Mouse (Mus musculus): ENCODE measurements around the gene Ccr7.

Ccr7 gene

DNA sequence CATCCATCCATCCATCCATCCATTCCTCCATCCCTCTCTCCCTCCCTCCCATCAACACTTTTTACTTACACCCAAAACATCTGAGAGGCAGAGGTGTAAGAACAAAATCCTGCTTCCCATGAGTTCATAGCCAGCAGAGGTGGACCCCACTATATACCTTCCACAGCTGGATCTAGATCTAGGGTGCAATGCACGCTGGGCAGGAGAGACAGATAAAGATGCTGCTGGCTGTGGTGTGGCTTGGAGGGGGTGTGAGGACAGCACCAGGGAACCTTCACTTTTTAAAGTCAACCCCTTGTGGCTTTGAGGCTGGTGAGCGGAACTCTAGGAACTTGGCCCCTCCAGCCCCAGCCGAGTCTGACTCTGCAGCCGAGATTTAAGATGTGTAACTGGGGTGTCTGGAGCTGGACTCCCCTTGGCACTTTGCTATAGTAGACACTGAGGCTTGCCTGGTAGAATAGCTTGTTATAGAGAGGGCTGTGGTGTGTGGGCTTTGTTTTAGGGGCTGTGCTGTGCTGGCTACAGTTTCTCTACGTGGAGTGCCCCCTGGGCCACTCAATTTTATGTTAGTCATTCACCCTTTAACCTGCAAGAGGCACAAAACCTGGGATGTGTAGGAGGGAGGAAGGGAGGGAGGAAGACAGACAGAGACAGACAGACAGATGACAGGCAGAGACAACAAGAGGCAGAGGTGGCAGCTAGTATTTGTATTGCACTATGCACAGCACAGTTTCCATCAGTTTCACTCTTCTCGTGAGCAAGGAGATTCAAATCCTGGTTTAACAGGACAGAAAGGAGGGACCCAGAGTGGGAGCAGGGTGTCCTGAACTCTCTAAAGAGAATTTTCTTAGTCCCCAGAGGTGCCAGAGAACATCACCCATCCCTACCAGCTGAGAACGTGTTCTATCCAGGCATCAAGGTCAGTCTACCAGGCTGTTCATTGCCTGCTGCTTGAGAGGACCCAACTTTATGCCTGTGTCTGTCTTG, 817 bp downstream of the Ccr7 start:
- no peak for DNase-seq (ENCODE audit: low read depth, low spot score)

DNA sequence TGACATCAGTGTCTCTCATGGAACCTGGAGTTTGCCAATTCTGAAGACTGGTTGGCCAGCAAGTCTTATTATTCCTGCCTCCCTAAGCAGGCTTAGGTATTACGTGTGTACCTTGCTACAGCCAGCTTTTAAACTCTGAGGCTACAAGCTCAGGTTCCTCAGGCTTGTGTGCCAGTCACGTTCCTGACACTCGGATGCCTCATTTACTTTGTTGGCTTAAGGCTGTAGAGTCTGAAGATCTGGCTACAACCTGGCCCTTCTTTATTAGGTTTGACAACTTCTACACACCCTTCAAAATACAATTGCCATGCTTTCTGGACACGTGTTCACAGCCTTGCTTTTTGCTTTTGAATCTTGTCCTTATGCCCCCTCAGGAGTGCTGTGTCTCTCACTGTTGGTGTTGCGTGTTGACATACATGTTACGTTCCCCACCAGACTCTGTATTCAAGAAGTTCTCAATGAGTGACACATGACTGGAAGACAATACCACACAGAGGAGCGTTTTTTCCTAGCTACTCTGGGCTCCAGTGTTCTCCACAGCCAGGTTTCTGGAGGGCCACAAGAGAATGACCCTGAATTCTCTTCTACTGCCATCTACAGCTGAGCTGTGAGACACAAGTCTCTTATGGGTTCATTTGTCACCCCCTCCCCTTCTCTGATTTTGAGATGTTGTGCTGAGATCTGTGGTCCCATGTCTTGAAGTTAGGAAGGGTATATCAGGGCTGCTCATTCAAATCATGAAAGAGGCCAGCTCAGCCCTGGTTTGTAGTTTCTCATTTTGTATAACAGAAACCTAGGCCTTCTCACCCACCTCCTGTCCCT, 2.3 kb downstream of the Ccr7 start:
- DNase-seq (ENCODE audit: low read depth, low spot score) = no peak

DNA sequence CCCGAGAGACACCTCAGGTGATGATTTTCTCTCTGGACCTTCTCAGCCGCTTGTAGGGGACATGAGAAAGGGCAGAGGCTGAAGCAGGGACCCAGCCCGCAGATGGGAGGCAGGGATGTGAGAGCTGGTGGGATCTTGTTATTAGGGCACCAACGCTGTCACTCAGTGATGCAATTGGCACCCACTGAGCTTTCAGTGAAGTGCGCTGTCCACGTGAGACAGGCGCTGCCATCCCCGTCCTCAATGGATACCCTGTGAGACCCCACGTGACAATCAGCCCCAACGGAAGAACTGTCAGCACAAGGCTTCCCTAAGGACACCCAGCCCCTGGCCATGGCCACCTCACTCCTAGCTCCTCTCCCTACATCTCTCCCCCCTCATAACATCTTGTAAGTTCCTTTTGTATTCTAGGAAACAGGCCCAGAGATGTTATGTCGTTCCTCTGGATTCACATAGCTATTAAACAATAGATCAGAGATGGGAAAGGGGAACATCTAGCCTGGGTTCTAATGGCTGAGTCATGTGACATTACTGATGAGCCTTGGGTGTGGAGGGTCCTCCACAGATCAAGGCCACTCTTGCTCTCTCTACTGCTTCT, 3.4 kb downstream of the Ccr7 start:
- no peak for DNase-seq (ENCODE audit: low read depth, low spot score)

DNA sequence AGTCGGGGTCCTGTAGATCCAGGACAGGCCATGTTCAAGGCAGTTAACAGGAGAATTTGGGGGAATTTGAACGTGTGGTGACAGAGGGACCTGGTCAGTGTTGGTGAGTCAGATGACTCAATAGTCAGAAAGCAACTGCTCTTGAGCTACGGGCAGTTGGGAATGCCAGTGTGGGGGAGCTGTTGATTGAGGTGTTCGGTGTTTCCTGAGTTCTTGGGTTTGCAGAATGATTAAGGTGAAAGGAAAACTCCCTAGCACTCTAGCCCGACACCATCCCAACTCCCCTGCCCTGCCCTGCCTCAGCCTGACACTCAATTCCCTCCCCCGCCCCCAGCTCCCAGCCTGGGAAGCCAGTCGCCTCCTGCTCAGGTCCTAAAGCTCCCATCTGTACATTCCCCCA, 4.0 kb downstream of the Ccr7 start:
- no peak for DNase-seq (ENCODE audit: low read depth, low spot score)

DNA sequence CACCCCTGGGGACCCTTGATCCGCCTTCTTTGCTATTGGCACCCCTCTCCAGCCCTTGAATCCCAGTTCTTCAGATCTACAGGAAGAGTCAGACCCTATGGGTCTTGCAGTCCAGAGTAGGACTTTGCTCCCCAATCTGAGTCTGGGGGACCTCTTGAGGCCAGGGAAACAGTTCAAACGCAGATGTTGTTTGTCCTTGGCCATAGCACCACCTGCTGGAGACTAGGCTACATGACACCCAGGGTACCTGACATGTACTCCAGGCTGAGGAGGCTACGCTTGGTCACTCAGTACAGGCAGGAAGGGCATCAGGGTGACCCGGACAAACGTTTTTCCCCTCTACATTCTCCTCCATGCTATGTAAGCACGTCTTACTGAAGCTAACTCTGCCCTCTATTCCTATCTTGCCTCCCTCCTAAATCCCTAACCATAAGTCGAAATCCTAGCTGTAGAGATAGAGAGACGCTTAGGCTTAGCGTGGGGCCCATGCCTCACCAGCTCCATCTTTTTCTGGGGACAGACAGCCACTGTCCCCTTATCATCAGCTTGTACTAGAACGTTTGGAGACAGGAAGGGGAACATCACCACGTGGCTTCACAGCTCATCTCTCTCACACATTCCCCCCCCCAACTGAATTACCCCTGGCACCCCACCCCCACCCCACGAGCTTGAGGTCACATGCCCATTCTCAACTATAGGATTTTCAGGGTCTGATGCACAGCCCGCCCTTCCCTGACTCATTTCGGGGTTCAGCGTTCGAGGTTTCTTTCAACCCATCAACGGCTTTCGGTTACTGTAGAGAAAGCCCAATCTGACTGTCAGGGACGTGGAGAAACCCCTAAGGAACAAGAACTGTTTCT, 4.7 kb downstream of the Ccr7 start:
- peak; percentile 82 for DNase-seq (ENCODE audit: low read depth, low spot score)

DNA sequence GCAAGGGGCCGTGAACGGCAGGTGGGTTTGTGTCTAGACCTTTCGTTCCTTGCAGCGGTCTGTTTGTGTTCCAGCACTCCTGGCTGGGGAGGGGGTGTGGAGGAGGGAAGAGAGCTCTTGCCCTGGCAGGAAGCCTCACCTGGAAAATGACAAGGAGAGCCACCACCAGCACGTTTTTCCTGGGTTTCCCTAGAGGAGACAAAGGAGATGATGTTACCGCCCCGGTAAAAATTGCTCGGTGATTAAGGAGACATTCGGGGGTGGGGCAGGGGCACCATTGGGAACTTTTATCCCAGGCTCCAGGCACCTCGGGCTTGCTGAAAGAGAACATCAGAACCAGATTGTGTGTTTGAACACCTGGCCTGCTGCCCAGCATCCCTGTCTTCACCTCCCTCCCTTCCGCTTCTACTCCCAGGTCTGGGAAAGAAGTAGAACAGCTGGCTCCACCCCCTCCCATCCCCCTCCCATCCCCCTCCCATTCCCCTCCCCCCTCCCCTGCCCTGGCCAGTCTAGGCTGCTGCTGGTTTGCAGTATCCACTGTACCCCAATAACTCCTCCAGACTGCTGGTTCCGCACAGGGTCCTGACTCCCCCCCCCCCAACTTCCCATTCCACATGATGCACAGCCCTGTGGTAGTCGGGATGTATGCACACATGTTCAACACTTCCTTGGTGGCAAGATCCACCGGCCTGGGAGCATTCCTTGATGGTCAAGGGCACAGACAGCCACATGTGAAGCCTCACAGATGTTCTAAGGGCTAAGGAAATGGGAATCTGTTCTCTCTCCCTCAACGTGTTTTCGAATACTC, 5.8 kb downstream of the Ccr7 start:
- peak; percentile 38 for DNase-seq (ENCODE audit: low read depth, low spot score)

DNA sequence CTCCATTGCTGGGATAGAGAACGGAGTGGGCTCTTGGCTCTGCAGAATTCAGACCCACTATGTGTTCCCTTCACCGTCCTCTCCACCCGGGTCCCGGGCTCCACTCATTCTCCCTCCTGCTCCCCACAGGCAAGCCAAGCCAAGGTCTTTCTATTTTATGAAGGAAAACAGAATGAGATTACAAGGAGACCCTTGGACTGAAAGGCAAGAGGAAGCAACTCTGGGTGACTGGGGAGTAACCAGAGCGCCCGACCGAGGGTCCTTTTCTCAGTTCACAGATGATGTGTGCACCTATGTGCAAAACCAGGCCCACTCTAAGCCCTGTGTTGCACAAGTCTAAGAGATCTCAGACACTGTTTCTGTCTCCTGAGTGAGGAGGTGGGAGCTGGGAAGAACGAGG, 6.5 kb downstream of the Ccr7 start:
- DNase-seq (ENCODE audit: low read depth, low spot score) = no peak

DNA sequence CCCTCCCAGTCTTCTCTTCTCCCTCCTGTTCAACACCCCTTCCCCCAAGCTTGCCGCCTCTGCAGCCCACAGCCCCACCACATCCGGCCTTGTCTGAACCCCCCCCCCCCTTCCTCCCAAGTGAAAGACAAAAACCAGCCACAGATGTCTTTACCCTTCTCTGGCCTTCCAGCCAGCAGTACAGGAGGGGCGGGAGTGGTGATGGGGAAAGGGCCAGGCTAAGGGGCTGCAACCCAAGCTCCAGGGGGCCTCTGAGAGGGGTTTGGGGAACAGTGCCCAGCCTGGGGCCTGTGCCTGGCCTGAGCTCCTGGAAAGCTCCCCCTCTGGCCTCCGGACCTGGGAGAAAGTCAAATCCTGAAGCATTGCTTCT, 7.0 kb downstream of the Ccr7 start:
- no peak for DNase-seq (ENCODE audit: low read depth, low spot score)

DNA sequence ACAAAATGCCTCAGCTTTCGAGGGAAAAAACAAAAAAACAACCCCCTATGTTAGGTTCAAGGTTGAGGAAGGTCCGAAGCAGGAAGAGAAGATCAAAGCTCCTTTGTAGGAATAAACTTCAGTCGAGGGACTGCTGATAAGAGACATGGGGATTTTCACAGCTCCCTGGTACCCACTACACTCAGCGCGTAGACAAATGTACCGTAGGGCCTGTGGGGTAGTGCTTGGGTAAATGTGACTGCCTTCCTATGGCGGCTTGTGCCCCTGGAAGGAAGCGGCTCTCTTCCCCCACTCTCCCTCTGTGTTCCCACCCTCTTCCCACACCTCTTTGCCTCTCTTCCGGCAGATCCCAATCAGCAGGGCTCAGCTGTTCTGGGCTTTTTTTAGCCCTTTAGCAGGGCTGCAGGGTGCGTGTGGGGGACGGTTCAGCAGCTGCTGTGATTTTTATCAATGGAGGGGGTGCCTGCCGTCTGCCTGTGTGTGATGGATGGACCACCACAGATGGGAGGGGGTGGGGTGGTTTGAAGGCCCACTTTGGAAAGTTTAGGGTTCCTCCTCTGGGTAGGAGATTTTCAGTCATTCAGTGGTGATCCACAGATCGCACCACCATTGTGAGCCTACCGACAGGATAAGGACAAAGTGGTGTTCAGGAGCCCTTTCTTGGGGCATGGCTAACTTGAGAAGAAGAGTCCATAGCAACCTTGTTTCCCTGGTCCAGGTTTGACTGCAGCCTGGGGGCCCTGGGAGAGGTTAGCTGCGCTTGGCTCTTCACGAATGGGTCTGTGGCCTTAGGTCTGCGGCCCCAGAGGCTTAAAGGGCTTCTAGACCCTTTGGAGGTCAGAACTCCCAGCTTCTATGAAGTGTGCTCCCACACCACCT, 7.6 kb downstream of the Ccr7 start:
- no peak for DNase-seq (ENCODE audit: low read depth, low spot score)

DNA sequence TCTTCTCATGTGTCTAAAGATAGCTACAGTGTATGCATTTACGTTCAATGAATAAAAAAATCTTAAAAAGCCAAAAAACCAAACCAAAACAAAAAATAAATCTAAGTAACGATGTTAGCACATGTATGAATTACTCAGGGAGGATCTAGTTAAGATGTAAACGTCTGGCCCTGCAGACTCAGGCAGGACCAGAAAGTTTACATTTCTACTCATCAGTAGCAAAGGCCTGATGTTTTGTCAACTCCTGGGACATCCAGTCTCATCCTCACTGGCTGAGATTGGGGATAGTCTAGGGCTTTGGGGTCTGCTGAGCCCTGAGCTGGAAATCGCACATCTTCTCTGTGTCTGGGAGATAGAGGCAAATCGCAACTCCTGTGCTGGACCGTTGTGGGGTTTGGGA, 8.3 kb downstream of the Ccr7 start:
- DNase-seq (ENCODE audit: low read depth, low spot score) = no peak

DNA sequence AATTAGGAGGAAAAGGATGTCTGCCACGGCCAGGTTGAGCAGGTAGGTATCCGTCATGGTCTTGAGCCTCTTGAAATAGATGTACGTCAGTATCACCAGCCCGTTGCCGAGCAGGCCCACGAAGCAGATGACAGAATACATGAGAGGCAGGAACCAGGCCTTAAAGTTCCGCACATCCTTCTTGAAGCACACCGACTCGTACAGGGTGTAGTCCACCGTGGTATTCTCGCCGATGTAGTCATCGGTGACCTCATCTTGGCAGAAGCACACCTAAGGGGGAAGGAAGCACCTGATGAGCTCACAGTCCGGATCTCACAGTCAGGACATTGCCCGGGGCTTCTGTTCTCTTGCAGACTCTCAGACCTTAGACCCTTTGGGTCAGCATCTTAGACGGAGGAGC, 9.1 kb downstream of the Ccr7 start:
- DNase-seq (ENCODE audit: low read depth, low spot score) = no peak

DNA sequence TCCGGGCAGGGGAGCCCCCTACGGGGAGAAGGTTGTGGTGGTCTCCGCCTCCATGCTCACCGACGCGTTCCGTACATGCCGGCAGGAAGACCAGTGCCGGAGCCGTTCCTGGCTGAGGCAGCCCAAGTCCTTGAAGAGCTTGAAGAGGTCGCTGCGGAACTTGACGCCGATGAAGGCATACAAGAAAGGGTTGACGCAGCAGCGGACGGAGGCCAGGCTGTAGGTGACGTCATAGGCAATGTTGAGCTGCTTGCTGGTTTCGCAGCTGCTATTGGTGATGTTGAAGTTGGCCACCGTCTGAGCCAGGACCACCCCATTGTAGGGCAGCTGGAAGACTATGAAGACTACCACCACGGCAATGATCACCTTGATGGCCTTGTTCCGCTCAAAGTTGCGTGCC, 9.9 kb downstream of the Ccr7 start:
- no peak for DNase-seq (ENCODE audit: low read depth, low spot score)

DNA sequence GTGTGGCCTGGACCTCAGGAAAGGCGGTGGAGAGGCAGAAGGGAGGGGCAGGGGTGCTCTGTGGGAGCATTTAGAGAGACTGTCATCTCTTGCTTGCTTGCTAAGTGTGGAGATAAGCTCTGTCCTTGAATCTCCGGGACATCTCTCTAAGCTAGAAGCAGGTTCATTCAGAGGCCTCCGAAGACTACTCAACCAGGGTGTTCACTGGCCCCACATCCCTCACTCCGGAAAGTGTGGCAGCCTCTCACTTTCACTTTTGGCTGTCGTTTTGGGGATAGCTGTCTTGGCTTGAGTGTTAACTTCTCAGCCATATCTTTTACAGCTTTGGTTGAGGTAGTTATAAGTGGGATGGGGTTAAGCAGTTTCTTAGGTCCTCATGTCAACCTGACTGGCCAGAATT, 10.4 kb downstream of the Ccr7 start:
- DNase-seq (ENCODE audit: low read depth, low spot score) = no peak

DNA sequence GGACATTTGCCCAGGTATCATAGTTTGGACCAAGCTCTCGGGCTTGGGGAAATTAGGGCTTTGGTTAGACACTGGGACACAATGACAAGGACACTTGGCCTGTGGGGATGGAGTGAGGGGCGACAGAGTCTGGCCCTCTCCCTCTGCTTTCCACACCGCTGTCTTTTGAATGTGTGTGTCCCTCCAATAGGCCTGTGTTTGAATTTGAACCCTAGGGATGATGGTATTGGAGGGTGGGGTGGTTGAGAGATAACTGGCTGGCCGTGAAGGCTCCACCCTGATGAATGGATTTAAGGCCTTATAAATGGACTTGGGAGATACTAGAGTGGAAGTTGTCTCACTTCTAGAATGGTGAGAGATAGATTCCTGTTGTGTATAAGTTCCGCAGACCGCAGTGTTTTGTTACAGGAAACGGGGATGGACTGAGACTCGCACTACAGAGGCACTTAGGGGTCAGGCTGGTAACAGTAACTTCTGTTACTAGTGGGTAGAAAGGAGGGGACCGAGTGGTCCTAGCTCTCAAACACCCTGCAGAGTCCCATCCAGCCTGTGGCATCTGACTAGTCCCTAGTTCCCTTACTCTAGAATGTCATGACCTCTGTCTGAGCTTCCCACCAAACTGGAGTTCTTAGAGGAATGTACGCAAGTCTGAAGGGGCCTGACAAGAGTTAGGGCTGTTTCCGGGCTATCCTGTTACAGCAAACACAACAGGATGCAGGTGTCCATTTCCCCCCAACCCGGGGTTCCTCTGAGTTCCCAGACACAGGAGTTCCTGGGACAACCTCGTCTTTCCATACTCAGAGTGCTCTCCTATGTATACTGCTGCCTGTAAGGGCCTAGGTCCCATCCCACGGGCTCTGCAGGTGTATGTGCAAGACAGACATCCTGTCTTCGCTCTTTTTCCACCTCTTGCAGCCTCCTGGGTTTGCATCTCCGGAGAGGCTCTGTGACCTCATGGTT, 11.5 kb downstream of the Ccr7 start:
- DNase-seq (ENCODE audit: low read depth, low spot score) = peak; percentile 49

DNA sequence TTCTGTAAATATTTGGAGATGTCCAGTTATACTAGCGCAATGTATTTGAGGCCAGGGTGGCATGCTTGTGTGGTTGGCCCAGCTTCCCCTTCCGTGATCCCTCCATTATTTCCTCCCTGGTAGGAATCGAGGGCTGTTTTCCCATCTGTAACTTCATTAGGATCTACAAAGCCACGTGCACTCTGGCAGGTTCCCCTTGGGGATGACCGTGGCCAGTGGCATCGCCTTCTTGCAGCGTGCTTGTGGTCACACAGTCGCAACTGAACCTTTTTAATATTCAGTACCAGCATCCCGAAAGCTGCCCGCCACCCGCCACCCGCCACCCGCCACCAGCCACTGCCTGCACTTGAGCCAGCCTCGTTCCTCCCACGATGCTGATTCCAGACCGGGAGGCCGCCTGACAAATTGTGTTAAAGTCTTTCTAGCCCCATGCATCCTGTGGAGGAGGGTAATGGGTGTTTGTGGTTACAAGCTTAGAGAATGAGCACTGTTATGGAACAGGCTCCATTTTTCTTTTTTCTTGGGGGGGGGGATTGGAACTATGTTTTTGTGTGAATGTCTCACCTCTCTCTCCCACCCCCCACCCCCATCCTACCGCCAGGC, 12.3 kb downstream of the Ccr7 start:
- no peak for DNase-seq (ENCODE audit: low read depth, low spot score)

DNA sequence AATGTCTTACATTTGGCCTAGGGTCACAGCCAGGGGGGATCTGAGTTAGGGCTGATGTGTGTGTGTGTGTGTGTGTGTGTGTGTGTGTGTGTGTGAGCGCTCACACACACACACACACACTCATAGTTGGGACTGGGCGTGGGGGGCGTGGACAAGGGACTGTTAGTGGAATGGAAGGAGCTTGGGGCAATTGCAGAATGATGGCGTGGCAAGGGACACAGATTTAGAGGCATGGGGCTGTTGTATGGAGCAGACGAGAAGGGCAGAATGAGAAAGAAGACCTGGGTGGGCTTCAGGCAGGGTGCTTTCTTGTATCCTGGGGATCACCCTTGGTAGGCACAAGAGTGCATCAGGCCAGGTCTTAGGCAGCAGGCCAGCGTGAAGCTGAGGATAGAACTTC, 12.8 kb downstream of the Ccr7 start:
- DNase-seq (ENCODE audit: low read depth, low spot score) = no peak

DNA sequence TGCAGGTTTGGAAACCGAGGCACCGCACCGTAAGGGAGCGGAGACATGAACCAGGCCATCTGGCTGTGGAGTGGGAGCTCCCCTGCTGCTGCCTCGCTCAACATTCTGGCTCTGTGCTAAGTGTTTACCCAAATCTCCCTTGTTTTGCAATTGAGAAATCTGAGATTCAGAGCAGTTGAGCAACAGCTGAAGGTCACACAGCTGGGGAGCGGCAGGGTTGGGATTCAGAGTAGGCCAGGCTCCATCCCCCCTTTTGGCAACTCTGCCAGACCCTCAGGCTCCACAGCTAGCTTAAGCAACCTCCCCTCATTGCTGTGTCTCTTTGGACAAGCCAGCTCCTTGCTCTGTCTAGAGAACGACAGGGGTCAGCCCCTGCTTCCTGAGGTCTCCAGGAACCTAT, 13.3 kb downstream of the Ccr7 start:
- peak; percentile 95 for DNase-seq (ENCODE audit: low read depth, low spot score)

DNA sequence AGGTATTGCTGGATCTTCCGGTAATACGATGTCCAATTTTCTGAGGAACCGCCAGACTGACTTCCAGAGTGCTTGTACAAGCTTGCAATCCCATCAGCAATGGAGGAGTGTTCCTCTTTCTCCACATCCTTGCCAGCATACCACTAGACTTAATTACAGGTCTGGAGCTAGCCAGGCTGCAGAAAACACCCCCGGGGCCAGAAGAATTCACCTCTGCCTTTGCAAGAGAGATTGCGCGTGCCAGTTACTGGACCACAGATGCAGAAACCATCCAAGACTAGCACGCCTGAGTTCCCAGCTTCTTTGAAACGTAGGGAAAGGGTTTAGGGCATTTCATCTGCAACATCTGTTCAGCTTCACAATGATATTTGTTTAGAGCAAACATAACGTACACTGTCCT, 15.9 kb downstream of the Ccr7 start:
- no peak for DNase-seq (ENCODE audit: low read depth, low spot score)
